Mouse (Mus musculus) myocyte (in vitro differentiated cells): ENCODE results near the gene Cyp1b1.

Experiments
- E2F4 ChIP-seq: IDR thresholded peaks from one replicate; pipeline ENCODE4 v1.6.1; 2011; ENCODE audit warnings: mild to moderate bottlenecking, control low read depth, moderate library complexity; ENCODE audit not compliant: insufficient read depth
- MYOD1 ChIP-seq, 3 experiments: IDR thresholded peaks; one replicate each; pipeline ENCODE4 v1.6.1; 2011; ENCODE audit warnings: control low read depth in 2 of 3, low read depth in 2 of 3, mild to moderate bottlenecking in 2 of 3, moderate library complexity in 1 of 3; ENCODE audit not compliant: insufficient read length in 2 of 3, control insufficient read depth in 1 of 3
- POLR2A ChIP-seq: IDR thresholded peaks from one replicate; pipeline ENCODE4 v1.6.1; 2011; ENCODE audit warnings: low read depth, mild to moderate bottlenecking, control low read depth, moderate library complexity; ENCODE audit not compliant: insufficient read length
- POLR2AphosphoS2 ChIP-seq: IDR thresholded peaks from one replicate; pipeline ENCODE4 v1.6.1; 2011; ENCODE audit warnings: low read depth, control low read depth; ENCODE audit not compliant: insufficient read length
- REST ChIP-seq: IDR thresholded peaks from one replicate; pipeline ENCODE4 v1.6.1; 2011; ENCODE audit warnings: mild to moderate bottlenecking, control low read depth, moderate library complexity; ENCODE audit not compliant: insufficient read depth, insufficient read length
- TCF12 ChIP-seq: IDR thresholded peaks from one replicate; pipeline ENCODE4 v1.6.1; 2011; ENCODE audit warnings: mild to moderate bottlenecking, control low read depth; ENCODE audit not compliant: poor library complexity, insufficient read depth, severe bottlenecking
- TCF3 ChIP-seq: IDR thresholded peaks from one replicate; pipeline ENCODE4 v1.6.1; 2011; ENCODE audit warnings: low read depth, control low read depth; ENCODE audit not compliant: insufficient read length
- USF1 ChIP-seq: IDR thresholded peaks from one replicate; pipeline ENCODE4 v1.6.1; 2011; ENCODE audit warnings: low read depth, mild to moderate bottlenecking, control low read depth, moderate library complexity

DNA sequence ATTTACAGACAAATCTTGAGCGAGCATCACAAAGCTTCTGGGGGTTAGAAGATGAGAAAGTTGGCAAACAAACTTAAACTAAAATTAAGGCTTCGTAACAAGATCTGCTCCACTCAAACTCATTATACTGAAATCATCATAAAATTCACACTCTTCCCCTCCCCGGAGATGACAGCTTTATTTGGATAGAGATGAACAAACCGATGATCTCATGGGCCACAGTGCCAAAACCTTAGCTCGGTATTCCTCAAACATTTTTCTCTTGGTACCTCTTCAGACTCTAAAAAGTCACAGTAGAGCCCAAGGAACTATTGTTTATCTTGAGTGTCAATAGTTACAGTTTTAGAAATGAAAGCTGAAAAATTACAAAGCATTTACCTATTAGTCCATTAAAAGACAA lies 11.8 kb upstream of the Cyp1b1 start:
- TF ChIP-seq REST (no peak), POLR2A (no peak), MYOD1 (IDR thresholded peaks at IDR 0.05; ENCODE audit: control insufficient read depth in 1 of 3, insufficient read length in 2 of 3, low read depth in 2 of 3) (no peak), TCF3 (no peak), TCF12 (no peak), POLR2AphosphoS2 (no peak), USF1 (no peak), E2F4 (no peak)
